Mouse (Mus musculus): ENCODE results near the gene Cerkl. TPM values are rescaled to one million over a fixed set of nuclear protein-coding genes. Genes with fewer than 3 reads are reported as not detected.

Gene Cerkl
- polyA plus RNA-seq, 1 experiment from 2014 or later: 0.97 TPM

GRCm38 (mm10) chr2:79284206-79284605 lies 172.4 kb downstream of the Cerkl start:
- no peaks in the 10 kb centered on the region for H3K4me1 ChIP-seq (replicated peaks; ENCODE audit: control insufficient read depth, insufficient read depth, low read length)
- H3K27me3 ChIP-seq (replicated peaks; ENCODE audit: control insufficient read depth, insufficient read depth, low read length): no peaks in the 10 kb centered on the region
- no peak overlapping the region for H3K9ac ChIP-seq (ENCODE audit: low read depth, low read length)
- DNase-seq (ENCODE audit: low spot score): no peak
- peaks cover 8% of the 10 kb centered on the region; the same call in 1 of the 2 replicates for H3K36me3 ChIP-seq (ENCODE audit: control insufficient read depth, insufficient read depth, low read length)
- WGBS: 91% methylated on average over 4 of the region's 4 CpGs
- no peak overlapping the region for H3K27ac ChIP-seq (ENCODE audit: low read depth, low read length)
- no peak overlapping the region for H3K4me3 ChIP-seq (ENCODE audit: low read depth, low read length)
- no peak overlapping the region for H3K4me2 ChIP-seq
- no peak for ATAC-seq (replicated peaks; ENCODE audit: low FRiP score)
- no peaks in the 10 kb centered on the region for H3K9me3 ChIP-seq (ENCODE audit: control insufficient read depth, low read length)

Other genes with a start within 250 kb of the Cerkl start
- 35.5 and 38.9 TPM in 2 replicates for gene Itga4, start 201.4 kb downstream of the Cerkl start, polyA plus RNA-seq (2014; fragmentation: Nextera tagmentation; extraction: Ambion mirVana)
- gene Neurod1, start within 50 bp of the Cerkl start, polyA plus RNA-seq (2014; fragmentation: Nextera tagmentation; extraction: Ambion mirVana): 0.10 TPM in 2 replicates
- gene Itprid2, start 178.6 kb upstream of the Cerkl start, polyA plus RNA-seq (2014; fragmentation: Nextera tagmentation; extraction: Ambion mirVana): 7.1 and 7.6 TPM in 2 replicates

All from liver, embryonic 11.5 days (tissue).